Mouse (Mus musculus): ENCODE measurements around the gene Arl6. TPM values are rescaled to one million over a fixed set of nuclear protein-coding genes. Genes with fewer than 3 reads are reported as not detected.

Arl6 gene
- total and polyA plus RNA-seq, 3 experiments: 0.23 to 0.77 TPM; not detected in 1

DNA sequence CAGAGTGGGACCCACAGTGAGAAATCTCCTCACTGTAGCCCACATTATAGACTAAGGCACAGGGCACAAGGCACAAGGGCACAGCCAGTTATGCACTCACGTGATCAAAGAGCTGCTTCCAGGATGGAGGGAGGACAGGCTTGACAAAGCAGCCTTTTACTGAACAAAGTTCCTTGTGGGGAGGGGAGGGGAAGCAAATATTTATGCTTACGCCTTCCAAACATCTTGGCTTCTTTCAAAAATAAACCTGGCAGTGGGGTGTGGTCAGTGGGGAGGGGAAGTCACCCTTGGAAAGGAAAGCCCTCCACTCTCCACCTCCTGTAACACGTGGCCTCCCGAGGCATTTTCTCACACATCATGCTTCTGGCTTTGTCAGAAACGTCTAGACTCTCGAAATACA, 52.9 kb downstream of the Arl6 start:
- H3K36me3 ChIP-seq (replicated peaks in 1 of 2; ENCODE audit: control insufficient read depth in 1 of 2, insufficient read depth in 1 of 2, low read length in 1 of 2): no peaks in the 10 kb centered on the region
- H3K4me2 ChIP-seq (ENCODE audit: insufficient read depth, low read depth, poor library complexity, severe bottlenecking): no peak overlapping the region
- TF ChIP-seq ELF1 (IDR thresholded peaks at IDR 0.05; ENCODE audit: low read depth, low read length): no peak
- no peak for TF ChIP-seq EP300 (IDR thresholded peaks at IDR 0.05; ENCODE audit: low read length)
- TF ChIP-seq NRF1 (IDR thresholded peaks at IDR 0.05; ENCODE audit: low read depth, low read length): no peak
- TF ChIP-seq MAFK (IDR thresholded peaks at IDR 0.05; ENCODE audit: insufficient replicate concordance, low read length): no peak
- no peak for TF ChIP-seq POLR2A (IDR thresholded peaks at IDR 0.05; ENCODE audit: low read depth, low read length)
- H3K4me3 ChIP-seq (replicated peaks in 1 of 3; ENCODE audit: low read depth in 2 of 3, low read length in 2 of 3, poor library complexity in 1 of 3): no peak overlapping the region
- H3K9me3 ChIP-seq (replicated peaks; ENCODE audit: low read length): peaks cover 5% of the 10 kb centered on the region
- peaks cover 7 to 23% of the 10 kb centered on the region in 2 experiments for H3K4me1 ChIP-seq (ENCODE audit: control insufficient read depth in 1 of 2, insufficient read depth in 2 of 2)
- dilution Hi-C loops (cut with MboI; ENCODE audit: extremely low pct_ligation_motif_present, extremely low pct_unique_long_range_greater_than_20kb, low sequenced_read_pairs) (no loop called here), in situ Hi-C loops (cut with MboI; ENCODE audit: low pct_ligation_motif_present, low pct_unique_long_range_greater_than_20kb, low sequenced_read_pairs) (no loop called here)
- DNase-seq (ENCODE audit: extremely low read depth): no peak
- no peaks in the 10 kb centered on the region for H3K27me3 ChIP-seq (replicated peaks)
- H3K79me2 ChIP-seq (replicated peaks; ENCODE audit: control insufficient read depth, extremely low read depth, insufficient read depth, poor library complexity, severe bottlenecking): no peaks in the 10 kb centered on the region
- no peak overlapping the region for H3K9ac ChIP-seq (ENCODE audit: insufficient read depth, low read depth)
- no peak overlapping the region for H3K27ac ChIP-seq (ENCODE audit: insufficient read depth, low read depth)

DNA sequence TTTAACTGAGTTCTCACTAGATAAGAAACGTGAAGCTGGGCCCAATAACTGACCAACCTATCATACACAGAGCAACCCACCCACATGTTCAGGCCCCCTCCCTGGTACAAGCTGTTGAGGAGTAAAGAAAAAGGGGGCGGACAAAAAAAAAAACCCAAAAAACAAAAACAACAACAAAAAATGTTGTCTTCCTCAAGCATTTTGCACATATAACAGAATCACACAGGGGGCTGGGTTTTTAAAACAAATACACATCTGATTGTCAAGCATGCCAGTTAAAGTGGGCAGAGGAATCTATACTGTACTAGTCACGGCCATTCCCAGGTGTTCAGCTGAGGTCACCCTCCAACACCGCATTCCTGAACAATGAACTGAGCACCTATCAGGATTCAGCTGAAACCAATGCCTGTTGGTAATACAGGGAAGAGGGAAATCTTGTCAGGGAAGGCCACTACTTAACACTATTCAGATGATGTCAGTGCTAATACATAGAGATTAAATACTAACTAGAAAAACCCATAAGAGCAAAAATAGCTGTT, 53.4 kb downstream of the Arl6 start:
- H3K79me2 ChIP-seq (replicated peaks; ENCODE audit: control insufficient read depth, extremely low read depth, insufficient read depth, poor library complexity, severe bottlenecking): no peaks in the 10 kb centered on the region
- peaks cover 5% of the 10 kb centered on the region for H3K9me3 ChIP-seq (replicated peaks; ENCODE audit: low read length)
- H3K27me3 ChIP-seq (replicated peaks): no peaks in the 10 kb centered on the region
- H3K36me3 ChIP-seq (replicated peaks in 1 of 2; ENCODE audit: control insufficient read depth in 1 of 2, insufficient read depth in 1 of 2, low read length in 1 of 2): no peaks in the 10 kb centered on the region
- no peak overlapping the region for H3K4me2 ChIP-seq (ENCODE audit: insufficient read depth, low read depth, poor library complexity, severe bottlenecking)
- dilution Hi-C loops (cut with MboI; ENCODE audit: extremely low pct_ligation_motif_present, extremely low pct_unique_long_range_greater_than_20kb, low sequenced_read_pairs): no loop called here
- no peak overlapping the region for H3K9ac ChIP-seq (ENCODE audit: insufficient read depth, low read depth)
- in situ Hi-C loops (cut with MboI; ENCODE audit: low pct_ligation_motif_present, low pct_unique_long_range_greater_than_20kb, low sequenced_read_pairs): no loop called here
- no peak overlapping the region for H3K4me3 ChIP-seq (replicated peaks in 1 of 3; ENCODE audit: low read depth in 2 of 3, low read length in 2 of 3, poor library complexity in 1 of 3)
- DNase-seq (ENCODE audit: extremely low read depth): no peak
- no peak overlapping the region for H3K27ac ChIP-seq (ENCODE audit: insufficient read depth, low read depth)
- TF ChIP-seq ZMIZ1 (IDR thresholded peaks at IDR 0.05; ENCODE audit: low read depth, low read length) (no peak), MEF2A (IDR thresholded peaks at IDR 0.05; ENCODE audit: borderline replicate concordance, low read depth, low read length) (no peak)
- peaks cover 7 to 23% of the 10 kb centered on the region in 2 experiments for H3K4me1 ChIP-seq (ENCODE audit: control insufficient read depth in 1 of 2, insufficient read depth in 2 of 2)

DNA sequence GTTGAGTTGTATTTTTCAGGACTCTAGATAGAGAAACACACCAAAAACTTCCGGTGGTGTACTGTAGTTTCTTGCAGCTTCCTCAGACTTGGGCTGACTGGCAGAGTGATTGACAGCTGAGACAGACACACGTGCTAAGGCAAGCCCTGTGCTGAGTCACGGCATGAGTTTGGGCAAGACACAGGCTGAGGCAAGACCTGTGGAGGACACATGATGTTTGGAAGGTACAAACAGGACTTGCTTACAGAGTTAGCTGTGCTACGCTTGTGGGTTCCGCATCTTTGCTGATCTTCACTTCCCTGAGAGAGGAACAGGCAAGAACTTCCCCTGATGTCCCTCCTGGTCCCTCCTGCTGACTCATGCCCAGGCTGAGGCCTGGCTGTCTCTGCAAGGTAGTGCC, 55.7 kb downstream of the Arl6 start:
- Histone ChIP-seq H3K27me3 (replicated peaks) (no peaks in the 10 kb centered on the region), H3K79me2 (replicated peaks; ENCODE audit: control insufficient read depth, extremely low read depth, insufficient read depth, poor library complexity, severe bottlenecking) (no peaks in the 10 kb centered on the region), H3K27ac (ENCODE audit: insufficient read depth, low read depth) (0 out of 2 replicates have a peak overlapping the region, but pooled peaks have one; percentile 3), H3K4me3 (replicated peaks in 1 of 3; ENCODE audit: low read depth in 2 of 3, low read length in 2 of 3, poor library complexity in 1 of 3) (no peak overlapping the region), H3K4me2 (ENCODE audit: insufficient read depth, low read depth, poor library complexity, severe bottlenecking) (no peak overlapping the region), H3K36me3 (replicated peaks in 1 of 2; ENCODE audit: control insufficient read depth in 1 of 2, insufficient read depth in 1 of 2, low read length in 1 of 2) (no peaks in the 10 kb centered on the region), H3K4me1 (ENCODE audit: control insufficient read depth in 1 of 2, insufficient read depth in 2 of 2) (peaks cover 7 to 33% of the 10 kb centered on the region in 2 experiments), H3K9me3 (replicated peaks; ENCODE audit: low read length) (peaks cover 5% of the 10 kb centered on the region), H3K9ac (ENCODE audit: insufficient read depth, low read depth) (no peak overlapping the region)
- in situ Hi-C loops (cut with MboI; ENCODE audit: low pct_ligation_motif_present, low pct_unique_long_range_greater_than_20kb, low sequenced_read_pairs): no loop called here
- dilution Hi-C loops (cut with MboI; ENCODE audit: extremely low pct_ligation_motif_present, extremely low pct_unique_long_range_greater_than_20kb, low sequenced_read_pairs): no loop called here
- DNase-seq (ENCODE audit: extremely low read depth): peak; percentile 42
- TF ChIP-seq IRF4 (IDR thresholded peaks at IDR 0.05; ENCODE audit: low read depth, low read length): no peak
- peak; percentile 62; the same call in 1 of the 2 replicates for TF ChIP-seq ETS1 (conservative IDR thresholded peaks at IDR 0.05; ENCODE audit: low read depth, low read length)
- peak; percentile 87 for TF ChIP-seq MAX (IDR thresholded peaks at IDR 0.05; ENCODE audit: low read length)
- no peak for TF ChIP-seq PAX5 (IDR thresholded peaks at IDR 0.05; ENCODE audit: low read length)
- 0 out of 2 replicates have a peak, but pooled peaks have one; percentile 37 for TF ChIP-seq TCF12 (IDR thresholded peaks at IDR 0.05; ENCODE audit: low read depth, low read length)
- TF ChIP-seq RCOR1 (conservative IDR thresholded peaks at IDR 0.05; ENCODE audit: low read depth, low read length): no peak
- no peak for TF ChIP-seq USF1 (IDR thresholded peaks at IDR 0.05; ENCODE audit: low read depth, low read length)
- peak; percentile 57 for TF ChIP-seq SIN3A (IDR thresholded peaks at IDR 0.05; ENCODE audit: low read length)
- TF ChIP-seq MAFK (IDR thresholded peaks at IDR 0.05; ENCODE audit: insufficient replicate concordance, low read length): peak; percentile 50; the same call in 1 of the 2 replicates
- TF ChIP-seq ELF1 (IDR thresholded peaks at IDR 0.05; ENCODE audit: low read depth, low read length): no peak
- peak; percentile 3; the same call in 1 of the 2 replicates for TF ChIP-seq JUN (IDR thresholded peaks at IDR 0.05; ENCODE audit: insufficient read depth, low read depth, low read length)
- no peak for TF ChIP-seq UBTF (IDR thresholded peaks at IDR 0.05; ENCODE audit: low read depth, low read length)
- no peak for TF ChIP-seq CTCF (conservative IDR thresholded peaks at IDR 0.05 in 1 of 2, IDR thresholded peaks at IDR 0.05 in 1 of 2; ENCODE audit: low read depth in 2 of 2, low read length in 2 of 2)
- no peak for TF ChIP-seq ZMIZ1 (IDR thresholded peaks at IDR 0.05; ENCODE audit: low read depth, low read length)
- no peak for TF ChIP-seq NRF1 (IDR thresholded peaks at IDR 0.05; ENCODE audit: low read depth, low read length)
- TF ChIP-seq GABPA (IDR thresholded peaks at IDR 0.05; ENCODE audit: insufficient replicate concordance, low read depth, low read length): no peak
- TF ChIP-seq JUND (conservative IDR thresholded peaks at IDR 0.05; ENCODE audit: low read depth, low read length): peak; percentile 21; the same call in 1 of the 2 replicates
- TF ChIP-seq MXI1 (IDR thresholded peaks at IDR 0.05; ENCODE audit: low read depth, low read length): peak; percentile 85; the same call in 1 of the 2 replicates
- no peak for TF ChIP-seq RAD21 (IDR thresholded peaks at IDR 0.05; ENCODE audit: low read depth, low read length)
- TF ChIP-seq ZKSCAN1 (IDR thresholded peaks at IDR 0.05; ENCODE audit: borderline replicate concordance, low read depth, low read length): no peak
- TF ChIP-seq MAZ (IDR thresholded peaks at IDR 0.05; ENCODE audit: low read depth, low read length): no peak
- TF ChIP-seq ZNF384 (IDR thresholded peaks at IDR 0.05; ENCODE audit: low read depth, low read length): no peak

Data from CH12.LX (cell line).